Mouse (Mus musculus) brown adipose tissue, adult 24 weeks (tissue): ENCODE measurements at regions not wholly inside any gene's neighbourhood (a gene's known extent, or its start where the extent isn't known, plus 50 kb on each side); places are given as distances from the start of the nearest gene placed in this dataset.

ENCODE experiments used
- H3K27ac ChIP-seq: fragments of 200-500 bp; replicated peaks from 2 replicates; pipeline ENCODE4 v1.5.1; 2012; ENCODE audit warnings: low read depth, mild to moderate bottlenecking, low read length
- H3K4me1 ChIP-seq: fragments of 200-500 bp; 2 replicates; pipeline ENCODE4 v1.6.1; 2012; ENCODE audit warnings: low read length, mixed read lengths; ENCODE audit not compliant: control insufficient read depth, insufficient read depth, insufficient read length
- H3K4me3 ChIP-seq: fragments of 200-500 bp; 2 replicates; pipeline ENCODE4 v1.5.1; 2012; ENCODE audit warnings: low read depth, mild to moderate bottlenecking, low read length, moderate library complexity; ENCODE audit not compliant: insufficient read depth

- Histone ChIP-seq H3K4me1 (no peaks in the 10 kb centered on the region), H3K4me3 (no peak overlapping the region), H3K27ac (no peak overlapping the region)
Observed at GRCm38 (mm10) chr5:4641041-4641440, 116.8 kb downstream of the Fzd1 start.

GRCm38 (mm10) chr5:4633763-4634162, 124.1 kb downstream of the Fzd1 start:
- Histone ChIP-seq H3K4me1 (no peaks in the 10 kb centered on the region), H3K4me3 (no peak overlapping the region)

GRCm38 (mm10) chr5:4625206-4625605, 132.6 kb downstream of the Fzd1 start:
- H3K4me1 ChIP-seq, result no peaks in the 10 kb centered on the region
- no peak overlapping the region for H3K27ac ChIP-seq
- no peak overlapping the region for H3K4me3 ChIP-seq

More at GRCm38 (mm10) chr5:4633763-4634162, 124.1 kb downstream of the Fzd1 start:
- H3K27ac ChIP-seq, result no peak overlapping the region

- no peaks in the 10 kb centered on the region for H3K4me1 ChIP-seq
- H3K4me3 ChIP-seq, result no peak overlapping the region
- no peak overlapping the region for H3K27ac ChIP-seq
Observed at GRCm38 (mm10) chr5:4623625-4624024, 134.2 kb downstream of the Fzd1 start.

GRCm38 (mm10) chr5:4620513-4621210, 137.2 kb downstream of the Fzd1 start:
- H3K4me1 ChIP-seq, result no peaks in the 10 kb centered on the region
- no peak overlapping the region for H3K27ac ChIP-seq
- no peak overlapping the region for H3K4me3 ChIP-seq

- no peaks in the 10 kb centered on the region for H3K4me1 ChIP-seq
- H3K27ac ChIP-seq, result no peak overlapping the region
Observed at GRCm38 (mm10) chr5:4615233-4615632, 142.6 kb downstream of the Fzd1 start.

GRCm38 (mm10) chr5:4597471-4597870, 160.4 kb downstream of the Fzd1 start:
- no peak overlapping the region for H3K27ac ChIP-seq
- H3K4me3 ChIP-seq, result no peak overlapping the region
- H3K4me1 ChIP-seq, result peaks cover 2% of the 10 kb centered on the region; the same call in 1 of the 2 replicates

More at GRCm38 (mm10) chr5:4615233-4615632, 142.6 kb downstream of the Fzd1 start:
- no peak overlapping the region for H3K4me3 ChIP-seq

GRCm38 (mm10) chr5:4595010-4595409, 162.8 kb downstream of the Fzd1 start:
- Histone ChIP-seq H3K27ac (no peak overlapping the region), H3K4me3 (no peak overlapping the region), H3K4me1 (peaks cover 5% of the 10 kb centered on the region; the same call in 1 of the 2 replicates)

GRCm38 (mm10) chr5:4594562-4594961, 163.3 kb downstream of the Fzd1 start:
- H3K4me3 ChIP-seq, result no peak overlapping the region
- H3K4me1 ChIP-seq, result peaks cover 5% of the 10 kb centered on the region; the same call in 1 of the 2 replicates
- no peak overlapping the region; the same call in 1 of the 2 replicates for H3K27ac ChIP-seq

- Histone ChIP-seq H3K4me3 (no peak overlapping the region), H3K4me1 (peaks cover 5% of the 10 kb centered on the region; the same call in 1 of the 2 replicates), H3K27ac (no peak overlapping the region)
Observed at GRCm38 (mm10) chr5:4593638-4594381, 164.0 kb downstream of the Fzd1 start.

GRCm38 (mm10) chr5:4591721-4592120, 166.1 kb downstream of the Fzd1 start:
- 0 out of 2 replicates have a peak overlapping the region, but pooled peaks have one; percentile 23 for H3K27ac ChIP-seq
- peaks cover 5% of the 10 kb centered on the region; the same call in 1 of the 2 replicates for H3K4me1 ChIP-seq
- H3K4me3 ChIP-seq, result no peak overlapping the region

GRCm38 (mm10) chr5:4582702-4583475, 174.9 kb downstream of the Fzd1 start:
- H3K4me3 ChIP-seq, result no peak overlapping the region
- no peaks in the 10 kb centered on the region for H3K4me1 ChIP-seq
- H3K27ac ChIP-seq, result no peak overlapping the region

- H3K27ac ChIP-seq, result no peak overlapping the region
Observed at GRCm38 (mm10) chr5:4580185-4580839, 177.5 kb downstream of the Fzd1 start.

GRCm38 (mm10) chr5:4578856-4579255, 179.0 kb downstream of the Fzd1 start:
- Histone ChIP-seq H3K4me3 (no peak overlapping the region), H3K4me1 (no peaks in the 10 kb centered on the region), H3K27ac (no peak overlapping the region)

More at GRCm38 (mm10) chr5:4580185-4580839, 177.5 kb downstream of the Fzd1 start:
- Histone ChIP-seq H3K4me3 (no peak overlapping the region), H3K4me1 (no peaks in the 10 kb centered on the region)
